Mouse (Mus musculus): ENCODE measurements around the gene Sox15. TPM values are rescaled to one million over a fixed set of nuclear protein-coding genes. Genes with fewer than 3 reads are reported as not detected.
A peak's percentile ranks its signal among the peaks of the same experiment; 100 is the strongest.
"Not testable (repeated sequence)": the region's sequence is repeated elsewhere in the genome, so short reads cannot be mapped to it uniquely, and the experiment has no call there.

Sox15 gene
- total and polyA plus RNA-seq, 2 experiments from 2014 or later: not detected

DNA sequence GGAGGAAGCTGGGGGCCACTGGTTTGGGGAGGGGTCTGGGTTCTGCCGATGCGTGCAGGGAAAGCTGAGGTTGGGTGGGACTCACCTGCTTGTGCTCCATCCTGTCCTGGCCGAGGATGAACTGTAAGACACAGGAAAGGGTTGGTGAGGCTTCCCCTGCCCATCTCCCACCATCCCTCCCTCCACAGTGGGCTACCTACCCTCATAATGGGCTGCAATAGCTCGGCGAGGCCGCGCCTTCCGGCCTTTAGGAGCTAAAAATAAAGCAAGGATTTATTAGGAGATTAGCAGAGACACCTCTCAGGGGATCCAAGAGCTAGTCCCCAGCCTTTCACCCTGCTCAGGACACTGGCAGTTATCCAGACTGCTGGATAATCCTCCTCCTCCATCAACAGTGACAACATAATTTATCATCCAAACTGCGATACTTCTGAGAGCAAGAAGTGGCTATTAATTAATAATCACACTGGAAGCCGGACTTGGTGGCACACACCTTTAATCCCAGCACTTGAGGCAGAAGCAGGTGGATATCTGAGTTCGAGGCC is 38.4 kb downstream of the Sox15 start:
- DNase-seq (no peak), ATAC-seq (no peak)
- H3K27me3 ChIP-seq (ENCODE audit: insufficient read depth, low read length): no peaks in the 10 kb centered on the region
- TF ChIP-seq CTCF (IDR thresholded peaks at IDR 0.05; ENCODE audit: low read depth): no peak
- no peaks in the 10 kb centered on the region for H3K36me3 ChIP-seq (ENCODE audit: insufficient read depth)
- no peaks in the 10 kb centered on the region for H3K9me3 ChIP-seq (ENCODE audit: low read length)
- no peak overlapping the region for H3K4me2 ChIP-seq (ENCODE audit: low read depth)
- no peak overlapping the region for H3K4me3 ChIP-seq (ENCODE audit: low read depth, low read length)
- WGBS: 49% methylated on average over 11 of the region's 11 CpGs
- no peak overlapping the region for H3K9ac ChIP-seq
- no peak overlapping the region for H3K27ac ChIP-seq (ENCODE audit: low read depth, low read length)
- H3K4me1 ChIP-seq (ENCODE audit: insufficient read depth): peaks cover 12% of the 10 kb centered on the region; the same call in 1 of the 2 replicates

DNA sequence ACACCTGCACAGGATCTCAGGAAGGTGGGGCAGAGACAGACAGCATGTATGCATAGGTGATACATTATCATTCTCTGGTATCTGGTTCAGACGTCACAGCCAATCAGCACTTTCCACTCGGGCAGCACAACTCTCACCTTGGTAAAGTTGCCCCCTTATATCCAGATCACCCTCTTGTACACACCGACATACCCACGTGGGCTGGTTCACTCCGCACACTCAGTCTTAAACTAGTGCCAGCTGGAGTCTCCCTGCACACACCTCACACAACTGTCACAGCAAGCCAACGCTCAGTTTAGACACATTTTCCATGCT is 39.9 kb downstream of the Sox15 start:
- Histone ChIP-seq H3K36me3 (ENCODE audit: insufficient read depth) (no peaks in the 10 kb centered on the region), H3K4me3 (ENCODE audit: low read depth, low read length) (peak overlapping the region; percentile 47), H3K4me1 (ENCODE audit: insufficient read depth) (peaks cover 12% of the 10 kb centered on the region; the same call in 1 of the 2 replicates), H3K27ac (ENCODE audit: low read depth, low read length) (0 out of 2 replicates have a peak overlapping the region, but pooled peaks have one; percentile 9), H3K9ac (peak overlapping the region; percentile 64), H3K9me3 (ENCODE audit: low read length) (no peaks in the 10 kb centered on the region), H3K27me3 (ENCODE audit: insufficient read depth, low read length) (no peaks in the 10 kb centered on the region), H3K4me2 (ENCODE audit: low read depth) (peak overlapping the region; percentile 95)
- DNase-seq: no peak
- TF ChIP-seq CTCF (IDR thresholded peaks at IDR 0.05; ENCODE audit: low read depth): no peak
- peak; percentile 47; the same call in 1 of the 2 replicates for ATAC-seq
- 16% methylated on average over 6 of the region's 6 CpGs for WGBS

DNA sequence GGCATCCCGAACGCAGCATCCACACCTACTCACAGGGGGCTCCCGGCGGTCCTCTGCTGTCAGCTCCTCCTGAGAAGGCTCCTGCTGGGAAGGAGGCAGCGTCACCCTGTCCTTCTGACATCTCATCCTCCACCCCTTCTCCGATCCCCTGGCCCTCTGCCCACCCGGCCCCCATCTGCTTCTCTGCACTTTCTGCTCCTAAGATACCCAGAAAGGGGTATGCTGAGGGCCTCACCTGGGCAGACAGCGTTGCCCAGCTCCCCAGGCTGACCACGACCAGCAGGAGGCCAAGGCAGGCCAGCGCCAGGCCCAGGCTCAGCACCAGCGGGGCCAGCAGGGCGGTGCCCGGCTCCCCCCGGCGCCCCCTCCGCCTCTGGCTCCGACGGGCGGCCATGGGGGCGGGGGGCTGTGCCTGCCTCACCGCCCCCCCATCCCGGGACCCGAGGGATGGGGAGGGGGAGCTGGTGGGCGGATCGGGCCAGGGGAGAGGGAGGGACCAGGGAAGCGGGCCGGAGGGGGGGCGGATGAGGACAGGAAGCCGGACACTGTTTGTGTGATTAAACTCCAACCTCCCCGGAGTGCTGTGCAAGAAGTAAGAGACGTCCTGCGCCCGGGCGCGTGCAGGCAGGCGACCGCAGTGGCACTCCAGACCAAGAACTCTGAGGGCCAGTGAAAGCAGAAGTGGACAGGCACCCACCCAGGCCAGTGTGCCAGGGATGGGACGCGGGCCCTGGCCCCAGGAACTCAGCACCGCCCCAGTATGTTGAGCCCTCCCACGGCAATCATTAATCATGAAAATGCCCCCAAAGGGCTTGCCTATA is 40.5 kb downstream of the Sox15 start, which contains the start of the genes Tnfsf12 and Tnfsfm13:
TSS of gene Tnfsf12 (minus strand) at position 489 of the 821 bp plus-strand sequence.
TSS of gene Tnfsfm13 (minus strand) at position 738 of the 821 bp plus-strand sequence.
- Histone ChIP-seq H3K27ac (ENCODE audit: low read depth, low read length) (0 out of 2 replicates have a peak within 1 kb of the TSS, but pooled peaks have one; percentile 9), H3K36me3 (ENCODE audit: insufficient read depth) (no peaks in the 10 kb centered on the region), H3K27me3 (ENCODE audit: insufficient read depth, low read length) (no peaks in the 10 kb centered on the region), H3K4me3 (ENCODE audit: low read depth, low read length) (peak within 1 kb of the TSS; percentile 47), H3K9ac (peak within 1 kb of the TSS; percentile 64), H3K4me1 (ENCODE audit: insufficient read depth) (peaks cover 12% of the 10 kb centered on the region; the same call in 1 of the 2 replicates), H3K9me3 (ENCODE audit: low read length) (no peaks in the 10 kb centered on the region), H3K4me2 (ENCODE audit: low read depth) (peak within 1 kb of the TSS; percentile 95)
- DNase-seq: peak; percentile 32
- peak; percentile 12; the same call in 1 of the 2 replicates for TF ChIP-seq CTCF (IDR thresholded peaks at IDR 0.05; ENCODE audit: low read depth)
- ATAC-seq: peak; percentile 50
- WGBS: 2% methylated on average over 40 of the region's 41 CpGs

DNA sequence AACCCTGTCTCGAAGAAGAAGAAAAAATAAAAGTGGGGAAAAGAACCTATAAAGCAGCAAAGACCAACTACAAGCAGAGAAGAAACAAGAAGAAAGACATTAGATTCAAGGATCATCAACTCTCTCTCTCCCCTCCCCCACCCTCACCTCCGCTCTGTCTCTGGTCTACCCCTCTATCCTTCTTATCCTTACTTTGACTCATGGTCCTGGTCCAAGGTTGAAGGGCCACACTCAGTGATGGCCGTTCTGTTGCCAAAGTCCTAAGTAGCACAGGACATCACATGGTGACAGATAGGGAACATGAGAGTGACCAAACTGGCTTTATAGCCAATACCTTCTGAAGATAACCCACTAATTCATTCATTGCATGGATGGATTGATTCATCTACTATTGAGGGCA is 42.3 kb downstream of the Sox15 start:
- Histone ChIP-seq H3K27me3 (ENCODE audit: insufficient read depth, low read length) (no peaks in the 10 kb centered on the region), H3K27ac (ENCODE audit: low read depth, low read length) (no peak overlapping the region), H3K4me2 (ENCODE audit: low read depth) (no peak overlapping the region), H3K9me3 (ENCODE audit: low read length) (no peaks in the 10 kb centered on the region), H3K9ac (no peak overlapping the region), H3K4me1 (ENCODE audit: insufficient read depth) (peaks cover 12% of the 10 kb centered on the region; the same call in 1 of the 2 replicates), H3K4me3 (ENCODE audit: low read depth, low read length) (no peak overlapping the region), H3K36me3 (ENCODE audit: insufficient read depth) (no peaks in the 10 kb centered on the region)
- no peak for ATAC-seq
- 95% methylated on average over 3 of the region's 3 CpGs for WGBS
- no peak for TF ChIP-seq CTCF (IDR thresholded peaks at IDR 0.05; ENCODE audit: low read depth)
- DNase-seq: no peak

DNA sequence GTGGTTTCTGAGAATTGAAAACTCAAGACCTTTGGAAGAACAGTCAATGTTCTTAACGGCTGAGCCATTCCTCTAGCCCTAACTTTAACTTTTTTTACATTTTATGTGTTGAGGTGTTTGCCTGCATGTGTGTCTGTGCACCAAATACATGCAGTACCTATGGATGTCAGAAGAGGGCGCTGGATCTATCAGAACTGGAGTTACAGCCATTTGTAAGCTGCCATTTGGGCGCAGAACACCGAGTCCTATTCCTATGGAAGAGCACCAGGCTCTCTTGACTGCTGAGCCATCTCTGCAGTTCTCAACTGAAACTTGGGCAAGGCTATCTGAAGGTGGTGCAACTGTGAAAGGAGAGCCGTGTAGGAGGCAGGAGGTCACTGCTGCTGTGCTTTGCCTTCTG is 43.5 kb downstream of the Sox15 start:
- ATAC-seq: no peak
- H3K4me1 ChIP-seq (ENCODE audit: insufficient read depth): peaks cover 12% of the 10 kb centered on the region; the same call in 1 of the 2 replicates
- H3K4me2 ChIP-seq (ENCODE audit: low read depth): no peak overlapping the region
- H3K27ac ChIP-seq (ENCODE audit: low read depth, low read length): no peak overlapping the region
- H3K27me3 ChIP-seq (ENCODE audit: insufficient read depth, low read length): no peaks in the 10 kb centered on the region
- peak; percentile 19; the same call in 1 of the 2 replicates for TF ChIP-seq CTCF (IDR thresholded peaks at IDR 0.05; ENCODE audit: low read depth)
- H3K36me3 ChIP-seq (ENCODE audit: insufficient read depth): no peaks in the 10 kb centered on the region
- WGBS: 69% methylated on average over 5 of the region's 5 CpGs
- no peaks in the 10 kb centered on the region for H3K9me3 ChIP-seq (ENCODE audit: low read length)
- no peak overlapping the region for H3K9ac ChIP-seq
- H3K4me3 ChIP-seq (ENCODE audit: low read depth, low read length): no peak overlapping the region
- DNase-seq: no peak

DNA sequence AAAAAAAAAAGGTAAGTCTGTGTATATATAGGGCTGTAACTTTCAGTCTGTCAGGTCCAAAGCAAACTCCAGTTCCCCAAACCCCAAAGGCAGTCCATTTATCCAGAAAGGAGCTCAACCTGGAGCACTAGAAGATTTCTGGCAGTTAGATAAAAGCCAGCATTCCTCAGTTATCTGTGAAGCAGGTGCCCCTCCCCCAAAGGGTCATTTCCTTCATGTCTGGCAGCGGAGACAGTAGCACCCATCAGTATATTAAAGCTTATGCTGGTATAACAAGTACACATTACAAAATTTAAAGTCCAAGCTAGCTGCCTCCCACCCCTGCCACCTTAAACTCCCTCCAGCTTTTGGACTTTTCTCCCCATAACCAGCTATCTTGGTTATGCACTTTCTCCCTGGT is 44.5 kb downstream of the Sox15 start:
- ATAC-seq: no peak
- H3K9me3 ChIP-seq (ENCODE audit: low read length): no peaks in the 10 kb centered on the region
- no peak for TF ChIP-seq CTCF (IDR thresholded peaks at IDR 0.05; ENCODE audit: low read depth)
- no peak overlapping the region for H3K4me3 ChIP-seq (ENCODE audit: low read depth, low read length)
- no peak overlapping the region for H3K4me2 ChIP-seq (ENCODE audit: low read depth)
- H3K4me1 ChIP-seq (ENCODE audit: insufficient read depth): peaks cover 12% of the 10 kb centered on the region; the same call in 1 of the 2 replicates
- 86% methylated on average over 1 of the region's 1 CpGs for WGBS
- H3K9ac ChIP-seq: no peak overlapping the region
- H3K27ac ChIP-seq (ENCODE audit: low read depth, low read length): no peak overlapping the region
- no peak for DNase-seq
- H3K27me3 ChIP-seq (ENCODE audit: insufficient read depth, low read length): no peaks in the 10 kb centered on the region
- H3K36me3 ChIP-seq (ENCODE audit: insufficient read depth): no peaks in the 10 kb centered on the region

DNA sequence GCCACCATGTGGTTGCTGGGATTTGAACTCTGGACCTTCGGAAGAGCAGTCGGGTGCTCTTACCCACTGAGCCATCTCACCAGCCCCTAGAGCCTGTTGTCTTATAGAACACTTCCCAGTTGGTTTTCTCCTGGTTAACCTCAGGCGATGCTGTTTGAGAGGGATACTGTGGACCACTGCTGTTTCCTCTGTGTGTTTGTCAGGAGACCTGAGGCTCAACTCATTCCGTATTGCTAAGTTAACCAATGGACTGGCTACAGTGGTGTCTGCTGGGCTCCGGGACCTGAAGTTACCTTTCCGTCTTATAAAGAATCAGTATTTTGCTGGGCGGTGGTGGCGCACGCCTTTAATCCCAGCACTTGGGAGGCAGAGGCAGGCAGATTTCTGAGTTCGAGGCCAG is 47.8 kb downstream of the Sox15 start:
- 95% methylated on average over 10 of the region's 10 CpGs for WGBS
- H3K27ac ChIP-seq (ENCODE audit: low read depth, low read length); H3K9ac ChIP-seq; H3K36me3 ChIP-seq (ENCODE audit: insufficient read depth); H3K4me3 ChIP-seq (ENCODE audit: low read depth, low read length); H3K9me3 ChIP-seq (ENCODE audit: low read length); H3K4me2 ChIP-seq (ENCODE audit: low read depth); H3K4me1 ChIP-seq (ENCODE audit: insufficient read depth); ATAC-seq; H3K27me3 ChIP-seq (ENCODE audit: insufficient read depth, low read length); DNase-seq: not testable (repeated sequence)

DNA sequence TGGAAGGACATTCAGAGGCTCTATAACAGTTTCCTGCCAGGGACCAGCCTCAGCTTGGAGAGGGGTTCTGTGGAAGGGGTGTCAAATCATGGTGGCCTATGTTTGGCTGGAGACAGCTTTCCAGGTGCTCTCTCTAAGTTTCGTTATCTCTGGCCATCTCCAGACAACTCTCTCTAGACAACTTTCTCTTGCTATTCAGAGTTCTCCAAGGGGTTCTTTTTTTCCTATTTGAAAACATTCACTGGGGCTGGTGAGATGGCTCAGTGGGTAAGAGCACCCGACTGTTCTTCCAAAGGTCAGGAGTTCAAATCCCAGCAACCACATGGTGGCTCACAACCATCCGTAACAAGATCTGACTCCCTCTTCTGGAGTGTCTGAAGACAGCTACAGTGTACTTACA is 48.3 kb downstream of the Sox15 start:
- not testable (repeated sequence) for H3K27me3 ChIP-seq (ENCODE audit: insufficient read depth, low read length); DNase-seq; H3K9ac ChIP-seq; H3K27ac ChIP-seq (ENCODE audit: low read depth, low read length); H3K4me1 ChIP-seq (ENCODE audit: insufficient read depth); H3K4me2 ChIP-seq (ENCODE audit: low read depth); H3K4me3 ChIP-seq (ENCODE audit: low read depth, low read length); H3K9me3 ChIP-seq (ENCODE audit: low read length); ATAC-seq; H3K36me3 ChIP-seq (ENCODE audit: insufficient read depth)
- 71% methylated on average over 2 of the region's 3 CpGs for WGBS

All from forebrain, postnatal 0 days (tissue).